9 mouse cellular contexts compared by ENCODE assay signal in genomic region chr4:124217206-124217605, GRCm38 (mm10).
DNase-seq lines count a peak whose midpoint lies in the region; ATAC-seq and TF ChIP-seq lines count a peak whose summit lies in the region.
"Had no signal": no experiment of that assay in that cellular context is flagged by ENCODE, and none has a peak within 500 bp of the region (broad histone marks: within the 10 kb centered on the region; RNA-seq: fewer than 3 reads in every experiment).

No protein-coding gene starts in this region.

- H3K9ac ChIP-seq in heart, postnatal 0 days (replicated peaks; ENCODE audit: low read depth, low read length), result no peak overlapping the region

- no peaks in the 10 kb centered on the region for H3K36me3 ChIP-seq in heart, postnatal 0 days (replicated peaks; ENCODE audit: control insufficient read depth, insufficient read depth, low read length)

- peak overlapping the region; percentile 24; the same call in 1 of the 2 replicates for H3K4me2 ChIP-seq in heart, postnatal 0 days (ENCODE audit: low read depth, low read length)

- no peak for TF ChIP-seq CTCF in heart, postnatal 0 days (IDR thresholded peaks at IDR 0.05; ENCODE audit: low read depth)

- no peak for TF ChIP-seq EP300 in heart, postnatal 0 days (IDR thresholded peaks at IDR 0.05; ENCODE audit: low read depth)

- H3K9me3 ChIP-seq in heart, postnatal 0 days (replicated peaks; ENCODE audit: control insufficient read depth, low read length), result no peaks in the 10 kb centered on the region

- H3K27me3 ChIP-seq in heart, postnatal 0 days (ENCODE audit: control insufficient read depth, insufficient read depth, low read length), result peaks cover 3% of the 10 kb centered on the region; the same call in 1 of the 2 replicates

- ATAC-seq in cerebellum, adult (ENCODE audit: insufficient number of reproducible peaks, low FRiP score, low TSS enrichment), result no peak
- ATAC-seq in heart, postnatal 0 days (ENCODE audit: insufficient read depth, low read depth), result no peak

- DNase-seq in cerebellum, postnatal 25 days, result peak; percentile 54 to 74
- DNase-seq in ovary, postnatal 14 days (ENCODE audit: low spot score), result peak; percentile 20
- no peak for DNase-seq in ovary, adult 18-20 months (ENCODE audit: low spot score)
- peak; percentile 23 for DNase-seq in heart, postnatal 0 days (ENCODE audit: low spot score)
- DNase-seq in layer of hippocampus, postnatal 10 days (ENCODE audit: low spot score in 2 of 2), result peak; percentile 55
- DNase-seq in Muller cell, postnatal 12 days (ENCODE audit: inconsistent ontology term), result no peak
- no peak for DNase-seq in adipocyte (ENCODE audit: low spot score)

- no peaks in the 10 kb centered on the region for H3K4me1 ChIP-seq in heart, postnatal 0 days (ENCODE audit: control insufficient read depth, insufficient read depth)

- H3K27ac ChIP-seq in heart, postnatal 0 days (ENCODE audit: low read depth), result no peak overlapping the region

- H3K4me3 ChIP-seq in heart, postnatal 0 days (ENCODE audit: low read depth, low read length), result no peak overlapping the region
- H3K4me3 ChIP-seq: myocyte had no signal

- WGBS in heart, postnatal 0 days, result 26% methylated on average over 10 of the region's 10 CpGs

Comparison
In these comparisons a context has a peak if more than half of its experiments do, and no peak if none do; other contexts are left out.
1. DNase-seq: peak in cerebellum, postnatal 25 days (2 of 2), ovary, postnatal 14 days (single experiment), heart, postnatal 0 days (single experiment) and layer of hippocampus, postnatal 10 days (2 of 2); none in ovary, adult 18-20 months (single experiment), Muller cell, postnatal 12 days (single experiment) and adipocyte (single experiment).